Mouse (Mus musculus): ENCODE results near the gene Dpep2nb. TPM values are rescaled to one million over a fixed set of nuclear protein-coding genes. Genes with fewer than 3 reads are reported as not detected.
A peak's percentile ranks its signal among the peaks of the same experiment; 100 is the strongest.
"Not testable (repeated sequence)": the region's sequence is repeated elsewhere in the genome, so short reads cannot be mapped to it uniquely, and the experiment has no call there.

Dpep2nb gene
- polyA plus RNA-seq, 1 experiment: not detected

DNA sequence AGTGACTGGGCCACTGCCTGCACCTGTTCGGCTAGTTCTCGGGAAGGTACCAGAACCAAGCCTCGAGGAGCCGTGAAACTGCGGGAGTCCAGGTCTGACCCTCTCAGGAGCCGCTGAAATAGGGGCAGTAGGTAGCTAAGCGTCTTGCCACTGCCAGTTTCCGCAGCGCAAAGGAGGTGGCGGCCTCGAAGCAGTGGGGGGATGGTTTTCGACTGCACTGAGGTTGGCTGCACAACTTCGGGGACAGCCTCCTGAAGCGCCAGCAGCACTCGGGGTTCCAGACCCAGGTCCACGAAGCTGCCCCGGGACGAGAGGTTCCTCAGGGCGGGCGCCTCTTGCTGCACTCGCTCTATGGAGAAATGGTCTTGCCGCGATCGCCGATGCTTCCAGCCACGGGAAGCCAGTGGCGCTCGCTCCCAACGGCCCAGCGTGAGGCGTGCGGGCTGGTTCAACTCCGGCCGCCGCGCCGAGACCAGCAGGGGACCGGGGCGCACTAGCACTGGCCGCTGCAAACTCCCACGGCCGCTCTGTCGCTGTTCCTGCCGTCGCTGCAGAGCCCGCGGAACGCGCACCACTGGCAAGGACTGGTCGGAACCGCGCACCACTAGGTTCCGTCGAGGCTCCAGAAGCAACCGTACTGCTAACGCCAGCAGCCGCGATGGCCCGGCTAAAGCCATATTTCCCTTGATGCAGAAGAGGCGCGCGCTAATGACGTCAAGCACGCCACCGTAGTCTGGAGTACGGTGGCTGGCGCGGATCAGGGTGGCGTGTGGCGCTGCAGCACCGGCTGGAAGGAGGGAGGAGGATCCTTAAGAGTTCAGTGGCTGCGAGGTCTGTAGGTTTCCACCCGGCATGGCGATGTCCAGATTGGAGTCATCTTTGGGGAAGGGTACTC is 5.2 kb upstream of the Dpep2nb start:
- under 1% methylated on average over 74 of the region's 74 CpGs for WGBS
- peak; percentile 75 for DNase-seq (ENCODE audit: low read depth, low spot score)

DNA sequence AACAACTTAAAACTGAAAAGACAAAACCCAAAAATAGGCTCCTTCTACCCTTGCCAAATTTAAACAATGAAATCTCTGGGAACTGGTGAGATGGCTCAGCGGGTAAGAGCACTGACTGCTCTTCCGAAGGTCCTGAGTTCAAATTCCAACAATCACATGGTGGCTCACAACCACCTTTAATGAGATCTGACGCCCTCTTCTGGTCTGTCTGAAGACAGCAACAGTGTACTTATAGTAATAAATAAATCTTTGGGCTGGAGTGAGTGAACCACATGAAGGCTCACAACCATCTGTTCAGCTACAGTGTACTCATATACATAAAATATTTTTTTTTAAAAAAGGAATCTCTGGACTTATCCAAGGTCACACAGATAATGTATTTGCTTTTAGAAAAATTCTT is 2.1 kb upstream of the Dpep2nb start:
- WGBS: 66% methylated on average over 3 of the region's 3 CpGs
- DNase-seq (ENCODE audit: low read depth, low spot score): not testable (repeated sequence)

- DNase-seq (ENCODE audit: low read depth, low spot score): no peak
- WGBS: 51% methylated on average over 3 of the region's 3 CpGs
Measured at GRCm38 (mm10) chr8:106007135-106007534, 1.4 kb upstream of the Dpep2nb start.

GRCm38 (mm10) chr8:106006413-106006812 is 638 bp upstream of the Dpep2nb start:
- WGBS: 85% methylated on average over 4 of the region's 4 CpGs
- DNase-seq (ENCODE audit: low read depth, low spot score): no peak

DNA sequence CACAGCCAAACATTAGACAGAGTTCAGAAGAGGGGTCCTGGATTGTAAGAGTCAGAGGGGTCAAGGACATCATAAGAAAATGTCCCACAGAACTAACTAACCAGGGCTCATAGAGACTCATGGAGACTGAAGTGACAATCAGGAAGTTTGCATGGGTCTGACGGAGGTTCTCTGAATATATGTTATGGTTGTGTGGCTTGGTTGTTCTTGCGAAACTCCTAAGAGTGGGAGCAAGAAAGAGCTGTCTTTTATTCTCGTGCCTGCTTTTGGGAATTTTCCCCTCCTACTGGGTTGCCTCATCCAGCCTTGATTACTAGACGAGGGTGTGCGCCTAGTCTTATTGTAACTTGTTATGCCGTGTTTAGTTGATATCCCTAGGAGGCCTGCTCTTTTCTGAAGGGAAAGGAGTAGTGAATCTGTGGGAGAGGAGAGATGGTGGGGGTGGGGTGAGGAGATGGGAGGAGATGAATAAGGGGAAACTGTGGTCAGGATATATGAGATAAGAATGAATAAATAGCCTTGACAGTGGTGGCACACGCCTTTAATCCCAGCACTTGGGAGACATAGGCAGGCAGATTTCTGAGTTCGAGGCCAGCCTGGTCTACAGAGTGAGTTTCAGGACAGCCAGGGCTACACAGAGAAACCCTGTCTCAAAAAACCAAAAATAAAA is 1.1 kb downstream of the Dpep2nb start:
- DNase-seq (ENCODE audit: low read depth, low spot score): no peak
- WGBS: 72% methylated on average over 8 of the region's 8 CpGs

DNA sequence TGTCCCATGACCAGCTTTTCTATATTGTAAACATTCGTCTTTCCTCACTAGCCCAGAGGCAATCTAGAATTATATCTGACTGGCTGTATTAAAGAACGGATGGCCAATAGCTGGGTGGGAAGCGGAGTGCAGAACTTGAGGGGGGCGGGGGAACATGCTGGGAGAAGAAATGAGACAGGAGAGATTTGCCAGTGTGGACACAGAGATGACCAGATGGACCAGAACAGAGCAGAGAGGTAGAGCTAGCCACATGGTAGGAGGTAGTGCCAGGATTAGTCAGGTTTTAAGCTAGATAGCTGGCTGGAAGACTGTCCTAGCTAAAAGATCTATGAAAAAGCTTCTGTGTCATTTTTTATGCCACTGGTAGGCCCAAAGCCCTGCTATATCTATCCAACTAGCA is 3.9 kb downstream of the Dpep2nb start:
- WGBS: 86% methylated on average over 4 of the region's 4 CpGs
- no peak for DNase-seq (ENCODE audit: low read depth, low spot score)

GRCm38 (mm10) chr8:105998971-105999370 is 6.8 kb downstream of the Dpep2nb start:
- no peak for DNase-seq (ENCODE audit: low read depth, low spot score)
- 65% methylated on average over 2 of the region's 2 CpGs for WGBS

- no peak for DNase-seq (ENCODE audit: low read depth, low spot score)
- 72% methylated on average over 7 of the region's 7 CpGs for WGBS
Measured at GRCm38 (mm10) chr8:105996359-105996758, 9.4 kb downstream of the Dpep2nb start.

- 48% methylated on average over 4 of the region's 4 CpGs for WGBS
- no peak for DNase-seq (ENCODE audit: low read depth, low spot score)
Measured at GRCm38 (mm10) chr8:105993226-105993625, 12.5 kb downstream of the Dpep2nb start.

DNA sequence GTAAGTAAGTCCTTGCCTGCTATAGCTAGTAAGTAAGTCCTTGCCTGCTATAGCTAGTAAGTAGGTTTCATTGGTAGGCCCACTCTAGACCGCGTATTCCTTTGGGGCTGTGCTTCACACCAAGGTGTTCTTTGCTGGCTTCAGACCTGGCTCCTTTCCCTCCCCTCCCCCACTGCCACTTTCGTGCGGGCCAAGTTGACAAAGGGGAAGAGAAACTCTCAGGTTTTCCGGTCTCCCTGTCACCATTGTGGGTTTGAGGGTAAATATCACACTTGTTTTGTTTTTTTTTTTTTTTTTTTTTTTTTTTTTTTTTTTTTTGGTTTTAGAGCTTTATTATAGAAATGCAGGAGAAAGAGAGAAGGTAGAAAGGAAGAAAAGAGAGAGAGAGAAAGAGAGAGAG is 13.3 kb downstream of the Dpep2nb start:
- WGBS: 60% methylated on average over 5 of the region's 5 CpGs
- no peak for DNase-seq (ENCODE audit: low read depth, low spot score)

DNA sequence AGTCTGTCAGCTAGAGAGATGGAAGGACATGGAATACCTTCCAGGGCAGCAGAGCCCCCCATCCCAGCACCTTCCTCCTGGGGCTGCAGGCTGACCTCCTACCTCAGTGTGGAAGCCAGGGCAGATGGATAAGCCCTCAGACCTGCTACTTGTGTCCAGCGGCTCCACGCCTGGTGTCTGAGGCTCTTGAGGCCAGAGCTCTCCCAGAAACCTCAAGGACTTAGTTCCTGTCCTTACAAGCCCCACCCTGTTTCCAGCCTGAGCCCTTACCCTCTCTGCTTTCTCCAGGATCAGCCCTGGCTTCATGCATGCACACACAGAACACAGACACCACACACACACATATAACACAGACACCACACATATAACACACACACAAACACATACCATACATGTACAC is 14.2 kb downstream of the Dpep2nb start:
- DNase-seq (ENCODE audit: low read depth, low spot score): no peak
- WGBS: 56% methylated on average over 2 of the region's 2 CpGs

- DNase-seq (ENCODE audit: low read depth, low spot score): peak; percentile 68
- 9% methylated on average over 15 of the region's 15 CpGs for WGBS
Measured at GRCm38 (mm10) chr8:105990856-105991387, 14.9 kb downstream of the Dpep2nb start, which contains the start of gene Dus2. Gene Dus2, plus strand, starts transcription at chr8:105991337.

DNA sequence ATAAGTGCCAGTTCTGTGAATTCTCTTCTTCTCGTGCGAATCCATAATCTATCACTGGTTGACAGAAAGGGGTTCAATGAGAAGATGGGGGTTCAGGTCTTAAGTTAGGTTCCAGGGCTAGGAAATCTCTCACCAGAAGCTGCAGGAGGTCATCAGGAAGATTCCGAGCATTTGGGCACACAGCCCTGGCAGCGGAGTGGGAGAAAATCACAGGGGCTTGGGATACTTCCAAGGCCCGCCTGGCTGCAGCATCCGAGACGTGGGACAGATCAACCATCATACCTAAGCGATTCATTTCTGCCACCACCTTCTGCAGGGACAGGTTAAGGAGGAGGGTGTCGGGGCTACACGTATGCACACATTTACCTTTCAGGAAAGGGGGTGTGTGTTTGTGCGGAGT is 17.2 kb downstream of the Dpep2nb start:
- WGBS: 85% methylated on average over 11 of the region's 11 CpGs
- DNase-seq (ENCODE audit: low read depth, low spot score): no peak

DNA sequence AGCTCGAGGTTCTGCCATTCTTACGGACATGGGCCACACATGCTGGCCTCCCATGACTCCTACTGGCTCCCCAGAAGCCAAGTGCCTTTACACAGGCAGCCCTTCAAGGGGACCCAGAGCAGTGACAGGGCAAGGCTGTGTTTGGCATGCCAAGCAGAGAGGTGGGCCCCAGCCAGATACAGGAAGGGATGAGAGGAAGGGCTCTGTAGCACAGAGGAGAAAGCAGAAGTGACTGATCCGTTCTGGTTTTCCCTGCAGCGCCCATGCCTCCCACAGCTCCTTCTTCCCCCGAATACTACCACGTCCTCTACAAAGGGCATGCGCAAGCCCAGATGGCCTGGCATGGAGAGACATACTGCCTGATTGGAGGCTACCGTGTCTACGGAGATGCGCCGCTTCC is 22.4 kb downstream of the Dpep2nb start:
- WGBS: 79% methylated on average over 11 of the region's 11 CpGs
- not testable (repeated sequence) for DNase-seq (ENCODE audit: low read depth, low spot score)

DNA sequence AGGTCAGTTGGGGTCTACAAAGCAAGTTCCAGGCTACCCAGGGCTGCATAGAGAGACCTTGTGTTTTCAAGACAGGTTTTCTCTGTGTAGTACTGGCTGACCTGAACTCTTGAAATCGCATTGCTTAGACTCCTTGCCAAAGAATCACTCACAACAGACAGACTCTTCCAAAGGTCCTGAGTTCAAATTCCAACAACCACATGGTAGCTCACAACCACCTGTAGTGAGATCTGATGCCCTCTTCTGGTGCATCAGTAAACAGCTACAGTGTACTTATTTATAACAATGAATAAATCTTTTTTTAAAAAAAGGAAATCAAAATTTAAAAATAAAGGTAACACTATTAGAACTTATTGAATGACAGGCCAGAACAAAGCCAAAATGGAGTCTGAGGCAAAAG is 24.6 kb downstream of the Dpep2nb start:
- WGBS: 86% methylated on average over 1 of the region's 1 CpGs
- no peak for DNase-seq (ENCODE audit: low read depth, low spot score)

- 92% methylated on average over 15 of the region's 15 CpGs for WGBS
- no peak for DNase-seq (ENCODE audit: low read depth, low spot score)
Measured at GRCm38 (mm10) chr8:105979325-105979724, 26.4 kb downstream of the Dpep2nb start, which contains the start of gene Dpep3. Gene Dpep3, minus strand, starts transcription at chr8:105979429.

DNA sequence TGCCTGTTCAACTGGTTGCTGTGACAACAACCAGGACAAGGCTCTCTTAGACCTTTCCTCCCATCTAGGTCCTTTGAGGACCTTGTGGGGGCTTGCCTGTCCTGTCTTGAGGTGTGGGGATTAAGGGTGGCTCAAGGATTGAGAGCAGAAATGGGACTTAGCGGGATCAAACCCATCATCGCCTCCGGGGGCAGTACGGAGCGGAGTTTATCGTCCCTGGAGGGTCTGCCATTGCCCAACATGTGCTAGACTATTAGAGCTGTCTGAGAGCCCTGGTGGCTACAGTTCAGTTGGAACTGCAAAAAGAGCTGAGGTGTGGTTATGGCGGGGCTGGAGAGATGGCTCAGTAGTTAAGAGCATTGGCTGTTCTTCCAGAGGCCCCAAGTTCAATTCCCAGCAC is 30.4 kb downstream of the Dpep2nb start:
- WGBS: 84% methylated on average over 7 of the region's 7 CpGs

DNA sequence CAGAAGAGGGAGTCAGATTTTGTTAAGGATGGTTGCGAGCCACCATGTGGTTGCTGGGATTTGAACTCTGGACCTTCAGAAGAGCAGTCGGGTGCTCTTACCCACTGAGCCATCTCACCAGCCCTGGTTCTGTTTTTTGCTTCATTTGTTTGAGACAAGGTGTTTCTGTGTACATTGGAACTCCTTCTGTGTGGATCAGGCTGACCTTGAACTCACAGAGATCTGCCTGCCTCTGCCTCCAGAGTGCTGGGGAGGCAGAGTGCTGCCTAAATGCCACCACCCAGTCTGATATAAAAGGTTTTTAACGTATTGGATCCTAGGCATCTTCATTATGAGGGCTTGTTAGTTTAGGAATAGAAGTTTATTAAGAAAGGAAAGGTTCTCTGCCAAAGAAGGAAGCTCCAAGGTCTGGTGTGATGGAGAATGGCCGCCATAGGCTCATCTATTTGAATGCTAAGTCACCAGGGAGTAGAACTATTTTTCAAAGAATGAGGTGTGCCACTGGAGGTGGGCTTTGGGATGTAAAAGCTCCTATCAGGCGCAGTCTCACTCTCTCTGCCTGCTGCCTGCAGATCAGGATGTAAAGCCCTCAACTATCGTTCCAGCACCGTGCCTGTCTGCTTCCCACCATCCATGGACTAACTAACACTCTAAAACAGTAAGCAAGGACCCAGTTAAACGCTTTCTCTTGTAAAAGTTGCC is 34.6 kb downstream of the Dpep2nb start:
- WGBS: 72% methylated on average over 8 of the region's 8 CpGs
- no peak for DNase-seq (ENCODE audit: low read depth, low spot score)

More for the DNA sequence above, 30.4 kb downstream of the Dpep2nb start:
- no peak for DNase-seq (ENCODE audit: low read depth, low spot score)

DNA sequence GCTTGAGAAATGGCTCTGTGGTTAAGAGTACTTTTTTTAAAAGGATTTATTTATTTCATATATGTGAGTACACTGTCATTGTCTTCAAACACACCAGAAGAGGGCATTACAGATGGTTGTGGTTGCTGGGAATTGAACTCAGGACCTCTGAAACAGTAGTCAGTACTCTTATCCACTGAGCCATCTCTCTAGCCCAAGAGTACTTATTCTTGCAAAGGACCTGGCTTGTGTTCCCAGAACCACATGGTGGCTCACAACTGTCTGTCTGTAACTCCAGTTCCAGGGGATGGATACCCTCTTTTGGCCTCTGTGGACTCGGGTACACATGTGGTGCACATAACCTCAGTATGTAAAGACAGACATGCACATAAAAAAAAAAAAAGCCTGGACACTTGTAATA is 36.4 kb downstream of the Dpep2nb start:
- WGBS: 59% methylated on average over 1 of the region's 1 CpGs
- DNase-seq (ENCODE audit: low read depth, low spot score): no peak

- 11% methylated on average over 19 of the region's 19 CpGs for WGBS
- no peak for DNase-seq (ENCODE audit: low read depth, low spot score)
Measured at GRCm38 (mm10) chr8:105966692-105967311, 39.0 kb downstream of the Dpep2nb start.
